Mouse (Mus musculus) cerebellum, adult 8-10 months (tissue): ENCODE data around the gene Ugt2b36.
"Not testable (repeated sequence)": the region's sequence is repeated elsewhere in the genome, so short reads cannot be mapped to it uniquely, and the experiment has no call there.

ENCODE experiments used
- DNase-seq: peaks from one replicate; pipeline ENCODE4 v3.0.0; 2022

The Ugt2b36 gene

GRCm38 (mm10) chr5:87092346-87093027, at the start of gene Ugt2b36:
Gene Ugt2b36, minus strand, starts transcription at chr5:87092555.
- no peak for DNase-seq

- not testable (repeated sequence) for DNase-seq
These were observed 47.8 kb upstream of the Ugt2b36 start, which contains the start of gene Ugt2b5 for GRCm38 (mm10) chr5:87140196-87140595. Gene Ugt2b5, minus strand, starts transcription at chr5:87140318.

- not testable (repeated sequence) for DNase-seq
These were observed 11.3 kb upstream of the Ugt2b36 start for GRCm38 (mm10) chr5:87103697-87104096.

- no peak for DNase-seq
These were observed 1.2 kb downstream of the Ugt2b36 start for GRCm38 (mm10) chr5:87091111-87091510.

GRCm38 (mm10) chr5:87089264-87089663, 3.1 kb downstream of the Ugt2b36 start:
- DNase-seq = no peak

GRCm38 (mm10) chr5:87086269-87086668, 6.1 kb downstream of the Ugt2b36 start:
- DNase-seq = no peak

GRCm38 (mm10) chr5:87030624-87031023, 61.7 kb downstream of the Ugt2b36 start:
- no peak for DNase-seq

GRCm38 (mm10) chr5:87027359-87027758, 65.0 kb downstream of the Ugt2b36 start:
- DNase-seq = no peak
